Mouse (Mus musculus): ENCODE results near the gene Gm17651.

Gene Gm17651

DNA sequence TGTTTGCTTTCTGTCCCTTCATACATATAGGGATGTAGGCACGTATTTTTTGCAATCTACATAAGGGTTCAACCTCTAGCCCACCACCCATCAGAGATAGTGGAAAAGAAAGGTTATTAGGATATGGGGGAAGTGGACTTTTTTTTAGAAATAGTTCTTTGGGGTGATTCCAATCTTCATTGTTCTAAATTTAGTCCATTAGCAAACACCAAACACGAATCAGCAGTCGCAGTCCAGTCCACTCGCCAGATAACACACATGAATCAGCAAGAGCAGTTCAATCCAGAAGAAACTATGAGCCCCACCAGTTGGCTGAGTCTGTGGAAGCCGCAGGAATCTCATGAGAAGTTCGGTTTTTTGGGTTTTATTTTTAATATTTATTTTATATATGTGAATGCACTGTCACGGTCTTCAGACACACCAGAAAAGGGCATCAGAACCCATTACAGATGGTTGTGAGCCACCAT, at the start of gene Gm17651:
Gene Gm17651 (minus strand): TSS at position 51 of the 467 bp plus-strand sequence.
- no peak for DNase-seq

DNA sequence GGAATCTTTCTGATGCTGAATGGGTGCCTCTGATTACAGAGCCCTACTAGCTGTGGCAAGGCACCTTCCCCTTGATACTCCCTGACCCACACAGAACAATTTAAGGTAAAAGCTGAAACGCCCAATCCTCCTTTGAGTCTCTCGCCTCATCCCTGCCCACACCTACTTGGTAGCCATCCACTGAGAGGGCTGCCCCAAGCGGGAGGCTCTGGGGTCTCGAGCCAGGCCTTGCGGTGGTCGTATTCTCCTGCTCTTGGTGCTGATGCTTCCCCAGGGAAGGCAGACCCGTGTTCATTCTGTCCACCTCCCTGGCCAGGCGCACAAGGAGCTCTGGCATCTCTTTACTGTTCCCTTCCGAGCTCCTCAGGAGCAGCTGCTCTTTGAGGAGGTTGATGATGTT, 44.6 kb upstream of the Gm17651 start:
- DNase-seq = no peak

DNA sequence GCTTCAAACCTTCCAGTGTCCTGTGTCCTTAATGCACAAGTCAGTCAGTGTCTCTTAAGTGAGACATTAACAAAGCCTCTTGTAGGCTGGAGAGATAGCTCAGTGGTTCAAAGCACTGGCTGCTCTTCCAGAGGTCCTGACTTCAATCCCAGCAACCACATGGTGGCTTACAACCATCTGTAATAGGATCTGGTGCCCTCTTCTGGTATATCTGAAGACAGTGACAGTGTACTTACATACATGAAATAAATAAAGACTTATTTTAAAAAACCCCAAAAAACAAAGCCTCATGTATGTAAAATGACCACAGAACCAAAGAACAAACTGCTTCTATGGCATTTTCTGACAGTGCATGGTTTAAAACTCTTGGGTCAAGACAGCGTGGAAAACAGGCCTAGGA, 41.4 kb upstream of the Gm17651 start:
- DNase-seq = no peak

DNA sequence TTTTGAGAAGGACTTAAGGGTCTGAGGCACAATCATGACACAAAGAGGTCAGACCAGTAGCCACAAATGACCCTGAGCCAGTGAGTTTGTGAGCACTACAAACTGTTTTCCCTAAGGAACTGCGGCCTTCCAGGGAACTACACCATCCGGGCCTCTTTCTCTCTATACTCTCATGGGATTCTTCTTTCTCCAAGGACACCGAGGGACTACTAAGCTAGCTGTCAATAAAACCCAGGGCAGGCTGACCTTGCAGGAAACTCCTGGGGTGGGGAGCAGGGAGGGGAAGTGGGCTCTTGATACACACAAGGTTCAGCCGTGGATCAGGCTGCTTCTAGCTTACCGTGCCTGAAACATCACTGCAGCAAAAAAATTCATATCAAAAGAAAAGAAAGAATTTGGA, 36.4 kb upstream of the Gm17651 start:
- DNase-seq = no peak

DNA sequence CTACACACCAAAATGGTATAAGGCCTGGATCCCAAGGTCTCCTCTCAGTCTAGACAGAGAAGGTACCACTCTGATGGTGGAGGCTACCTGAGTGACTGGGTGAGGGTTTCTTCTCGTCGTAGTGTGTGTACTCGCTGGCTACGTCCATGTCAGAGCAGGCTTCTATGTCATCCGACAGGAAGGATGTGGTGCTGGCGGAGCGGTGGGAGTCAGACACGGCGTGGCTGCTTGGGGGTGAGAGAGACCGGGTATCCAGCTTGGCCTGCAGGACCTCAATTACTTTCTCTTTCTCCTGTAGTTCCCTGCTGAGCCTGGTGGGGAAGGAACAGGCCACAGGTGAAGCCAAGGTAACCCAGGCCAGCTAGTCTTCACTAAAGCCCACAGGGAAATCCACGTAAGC, 35.6 kb upstream of the Gm17651 start:
- DNase-seq = no peak

DNA sequence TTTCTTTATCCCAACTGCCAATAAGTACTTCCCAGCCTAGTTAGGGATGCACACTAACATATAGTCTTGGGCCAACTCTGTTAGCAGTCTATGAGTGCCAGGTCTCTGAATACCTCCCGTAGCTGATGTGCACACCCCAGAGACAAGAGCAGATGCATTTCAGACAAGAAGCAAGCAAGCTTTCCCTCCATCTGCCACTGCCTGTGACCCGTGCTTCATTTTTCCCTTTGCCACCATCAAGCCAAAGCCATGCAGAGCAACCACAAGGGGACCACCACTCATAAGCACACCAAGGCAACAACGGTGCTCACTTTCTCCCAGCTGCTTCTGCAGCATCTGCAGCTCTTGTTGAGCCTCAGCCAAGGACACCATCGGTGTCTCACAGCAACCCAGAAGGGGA, 32.1 kb upstream of the Gm17651 start:
- DNase-seq = no peak

DNA sequence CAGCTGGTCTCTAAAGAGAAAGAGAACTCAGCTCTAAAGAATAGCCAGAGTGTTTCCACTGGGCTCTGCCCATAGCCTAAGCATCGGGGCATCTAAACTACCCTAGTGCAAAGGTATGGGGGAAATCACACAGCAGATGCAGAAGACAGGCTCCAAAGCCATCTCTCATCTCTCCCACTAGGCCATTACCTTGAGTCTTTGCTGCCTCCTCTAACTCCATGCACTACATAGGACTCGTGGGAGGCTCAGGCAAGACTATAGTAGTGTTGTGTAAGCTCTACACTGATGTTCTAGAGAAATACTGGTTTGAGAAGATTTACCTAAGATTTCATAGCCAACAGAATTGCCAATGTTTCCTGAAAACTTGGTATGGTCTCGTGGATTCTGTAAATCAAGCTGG, 31.0 kb upstream of the Gm17651 start:
- DNase-seq = no peak

DNA sequence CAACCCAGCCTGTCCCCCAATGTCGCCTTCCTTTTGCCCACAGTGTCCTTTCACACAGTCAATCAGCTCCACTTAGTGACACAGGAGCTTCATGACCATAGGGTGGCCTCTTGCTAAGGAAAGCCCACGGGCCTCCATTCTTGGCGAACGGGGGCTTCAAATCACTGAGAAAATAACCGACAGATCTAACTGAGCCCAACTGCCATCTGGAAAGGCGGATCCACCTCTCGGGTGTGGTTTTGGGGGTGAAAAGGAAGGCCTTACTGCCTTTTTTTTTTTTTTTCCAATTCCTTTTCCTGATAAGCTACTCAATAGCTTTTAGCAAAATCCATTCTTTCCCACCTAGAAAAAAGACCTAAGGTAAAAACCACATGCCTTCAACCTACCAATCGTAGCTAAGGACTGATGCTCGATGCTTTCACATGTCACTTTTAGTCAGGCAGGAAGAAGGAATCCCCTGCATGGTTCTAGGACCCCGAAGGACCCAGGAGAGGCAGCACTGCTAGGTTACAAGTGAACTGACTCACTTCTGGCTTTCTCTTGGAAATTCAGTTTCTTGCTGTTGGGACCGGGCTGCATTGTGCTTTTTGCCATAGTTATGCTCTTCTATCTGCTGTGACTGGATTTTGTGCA, 28.1 kb upstream of the Gm17651 start:
- DNase-seq = no peak

DNA sequence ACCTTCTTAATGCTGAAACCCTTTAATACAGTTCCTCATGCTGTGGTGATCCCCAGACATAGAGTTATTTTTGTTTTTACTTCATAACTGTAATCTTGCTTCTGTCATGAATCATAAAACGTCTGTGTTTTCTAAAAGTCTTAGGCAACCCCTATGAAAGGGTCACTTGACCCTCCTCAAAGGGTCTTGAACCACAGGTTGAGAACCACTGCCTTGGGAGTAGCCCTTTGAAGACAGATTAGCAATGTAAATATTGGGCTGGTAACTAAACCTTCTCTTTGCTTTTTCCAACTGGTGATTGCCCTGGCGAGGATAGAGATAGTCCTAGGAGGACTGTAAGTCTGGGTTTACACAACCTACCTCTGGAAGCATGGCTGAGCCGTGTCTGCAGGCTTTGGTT, 26.7 kb upstream of the Gm17651 start:
- no peak for DNase-seq

DNA sequence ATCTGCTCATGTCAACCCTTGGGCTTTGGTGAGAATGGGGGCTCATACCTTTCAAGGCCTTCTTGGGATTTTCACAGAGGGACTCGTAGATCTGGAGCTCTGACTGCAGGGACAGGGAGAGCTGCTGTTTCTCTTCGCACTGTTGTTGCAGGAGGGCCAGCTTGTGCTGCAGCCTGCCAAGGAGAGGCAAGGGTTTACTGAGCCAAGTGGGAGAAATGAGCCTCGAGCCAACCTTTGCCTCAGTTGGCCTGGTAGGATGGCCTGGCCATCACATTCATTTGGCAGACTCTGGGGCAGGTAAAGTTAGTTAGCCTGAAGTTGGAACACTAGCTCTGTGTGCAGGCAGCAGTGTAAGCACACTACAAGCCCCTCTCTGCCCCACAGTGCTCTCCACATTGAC, 24.6 kb upstream of the Gm17651 start:
- no peak for DNase-seq

DNA sequence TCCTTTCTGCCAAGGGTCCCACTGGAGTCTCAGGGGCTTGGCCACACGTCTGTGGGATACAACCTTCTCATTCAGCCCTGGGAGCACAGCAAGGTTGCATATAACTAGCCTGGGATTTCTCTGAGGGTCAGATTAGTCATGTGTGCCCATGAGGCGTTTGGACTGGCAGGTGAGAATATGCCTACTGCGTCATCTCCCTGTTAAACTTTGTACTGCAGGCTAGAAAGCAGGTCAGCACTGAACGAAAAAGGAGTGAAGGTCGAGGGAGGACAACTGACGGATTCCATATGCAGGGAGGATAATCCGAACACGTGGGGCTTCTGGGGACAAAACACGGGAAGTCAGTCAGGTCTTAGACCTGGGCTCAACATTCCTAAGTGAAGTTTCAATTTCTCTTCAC, 22.8 kb upstream of the Gm17651 start:
- DNase-seq = no peak

DNA sequence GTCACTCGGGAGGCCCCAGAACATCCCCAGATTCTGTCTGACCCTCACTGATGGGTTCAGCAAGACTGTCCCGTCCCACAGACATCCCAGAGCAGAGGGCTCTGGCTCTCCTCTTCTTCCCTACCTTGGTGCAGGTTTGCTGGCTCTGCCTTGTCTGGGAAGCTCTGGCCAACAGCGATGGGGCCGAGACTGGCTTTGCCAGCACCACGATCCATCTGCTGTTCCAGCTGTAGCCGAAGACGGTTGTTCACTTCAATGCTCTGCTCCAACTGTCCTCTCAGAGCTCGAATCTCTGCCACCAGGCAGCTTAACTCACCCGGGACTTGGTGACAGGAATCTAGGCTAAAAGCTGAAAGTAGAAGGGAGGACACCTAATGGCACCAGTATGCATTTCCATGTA, 22.4 kb upstream of the Gm17651 start:
- DNase-seq = no peak

DNA sequence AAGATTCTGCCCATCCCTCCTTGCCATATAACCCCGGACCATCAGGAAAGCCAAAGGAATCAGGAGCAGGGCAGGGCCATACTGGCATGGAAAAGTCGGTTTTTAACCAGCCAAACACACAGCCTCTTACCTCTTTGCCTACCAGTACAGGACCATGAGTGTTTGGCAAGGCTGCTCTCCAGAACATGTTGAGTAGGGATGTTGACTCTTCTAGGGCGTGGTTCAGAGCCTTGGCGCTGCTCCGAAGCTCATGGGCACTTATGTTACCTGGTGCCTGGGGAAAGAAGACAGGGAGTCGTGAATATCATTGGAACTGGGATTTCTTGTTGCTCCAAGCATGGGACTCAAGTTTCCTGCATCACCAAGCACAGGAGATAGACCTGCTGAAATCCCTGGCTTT, 19.3 kb upstream of the Gm17651 start:
- no peak for DNase-seq

DNA sequence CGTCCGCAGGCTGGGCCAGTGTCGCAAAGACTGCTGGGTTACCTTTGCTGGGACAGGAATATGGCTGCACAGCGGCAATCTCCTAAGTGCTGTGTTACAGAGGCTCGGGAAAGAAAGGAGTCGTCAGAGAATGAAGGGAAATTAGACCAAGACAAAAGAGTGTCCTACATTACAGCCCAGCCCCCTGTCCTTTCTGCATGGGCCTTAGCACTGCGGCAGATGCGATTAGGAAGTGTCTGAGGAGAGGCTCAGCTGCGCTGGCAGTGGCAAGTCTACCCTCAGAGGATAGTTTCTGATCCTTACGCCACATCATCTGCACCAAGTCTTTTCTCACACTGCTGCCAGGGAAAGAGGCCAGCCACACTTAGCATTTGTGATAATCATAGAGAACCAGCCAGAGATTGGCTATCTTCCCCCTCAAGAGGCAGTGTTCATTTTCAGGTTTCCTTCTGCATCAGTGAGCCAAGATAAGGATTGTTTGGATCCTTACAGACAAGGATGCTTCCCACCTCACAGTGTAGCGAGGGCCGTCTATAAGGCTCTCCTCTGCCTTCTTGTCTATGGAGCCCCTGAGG, 17.0 kb upstream of the Gm17651 start:
- DNase-seq = no peak

DNA sequence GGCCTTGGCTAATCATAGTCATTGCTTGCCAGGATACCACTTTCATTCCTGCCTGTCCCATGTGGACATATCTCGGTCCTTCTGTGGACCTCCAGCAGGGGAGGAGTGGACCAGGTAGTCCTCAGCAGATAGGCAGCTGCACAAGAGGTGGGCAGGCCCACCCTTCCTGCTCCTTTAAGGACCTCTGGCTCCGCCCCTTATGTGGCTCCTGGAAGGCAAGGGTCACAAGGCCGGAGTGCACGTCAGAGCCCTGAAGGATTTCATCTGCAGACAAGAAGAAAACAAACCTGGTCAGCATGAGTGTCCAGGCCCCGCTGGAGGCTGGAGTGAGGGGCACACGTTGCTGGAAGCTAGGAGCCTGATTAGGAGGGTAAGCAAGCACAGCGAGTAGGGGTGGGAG, 16.1 kb upstream of the Gm17651 start:
- no peak for DNase-seq

DNA sequence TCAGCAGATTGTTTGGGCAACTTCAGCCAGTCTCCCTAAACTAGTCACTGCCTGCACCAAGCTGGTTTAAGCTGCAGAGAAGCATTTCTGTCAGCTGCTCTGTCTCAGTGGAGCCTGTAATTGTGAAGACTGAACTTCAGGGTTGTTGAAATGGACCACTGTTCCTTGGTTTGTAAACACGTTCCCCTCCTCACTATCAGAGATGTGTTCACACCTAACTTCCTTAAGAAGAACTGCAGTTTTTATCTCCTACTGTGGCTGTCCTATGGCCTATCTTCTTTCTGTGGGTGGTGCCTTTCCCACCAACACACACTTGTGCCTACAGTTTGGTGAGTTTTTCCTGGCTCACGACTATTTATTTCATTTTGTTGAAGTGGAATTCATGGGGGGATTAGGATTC, 14.8 kb upstream of the Gm17651 start:
- no peak for DNase-seq

DNA sequence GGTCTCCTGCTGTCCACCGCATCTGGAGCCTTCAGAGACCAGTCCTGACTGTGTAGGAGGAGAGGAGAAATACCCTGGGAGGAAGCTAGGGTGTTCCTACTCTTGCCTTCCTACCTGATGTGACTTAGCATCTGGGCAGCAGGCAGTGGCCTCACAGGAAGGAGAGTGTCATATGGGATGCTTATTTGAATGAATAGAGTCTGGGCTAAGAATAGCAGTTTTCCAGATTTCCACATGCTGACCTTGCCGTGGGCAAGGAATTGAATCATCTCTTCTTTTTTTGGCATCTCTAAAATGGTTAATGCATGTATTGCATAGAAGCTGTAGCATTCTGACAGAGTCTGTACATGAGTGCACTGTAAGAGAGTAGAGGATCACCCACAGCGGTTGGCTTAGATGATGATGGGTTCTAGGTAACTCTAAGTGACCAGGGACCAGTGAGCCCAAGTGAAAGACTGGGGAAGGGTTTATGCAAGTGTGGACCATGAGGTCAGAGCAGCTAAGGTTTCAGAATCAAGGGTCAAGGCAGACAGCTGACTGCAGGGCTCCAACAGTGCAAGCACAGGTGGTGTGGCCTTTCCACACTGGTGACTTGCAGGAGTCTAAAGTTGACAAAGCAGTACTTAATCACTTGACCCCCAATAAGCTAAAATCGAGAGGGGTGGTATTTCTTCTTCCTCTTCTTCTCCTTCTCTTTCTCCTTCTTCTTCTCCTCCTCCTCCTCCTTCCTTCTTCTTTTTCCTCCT, 12.1 kb upstream of the Gm17651 start:
- no peak for DNase-seq

DNA sequence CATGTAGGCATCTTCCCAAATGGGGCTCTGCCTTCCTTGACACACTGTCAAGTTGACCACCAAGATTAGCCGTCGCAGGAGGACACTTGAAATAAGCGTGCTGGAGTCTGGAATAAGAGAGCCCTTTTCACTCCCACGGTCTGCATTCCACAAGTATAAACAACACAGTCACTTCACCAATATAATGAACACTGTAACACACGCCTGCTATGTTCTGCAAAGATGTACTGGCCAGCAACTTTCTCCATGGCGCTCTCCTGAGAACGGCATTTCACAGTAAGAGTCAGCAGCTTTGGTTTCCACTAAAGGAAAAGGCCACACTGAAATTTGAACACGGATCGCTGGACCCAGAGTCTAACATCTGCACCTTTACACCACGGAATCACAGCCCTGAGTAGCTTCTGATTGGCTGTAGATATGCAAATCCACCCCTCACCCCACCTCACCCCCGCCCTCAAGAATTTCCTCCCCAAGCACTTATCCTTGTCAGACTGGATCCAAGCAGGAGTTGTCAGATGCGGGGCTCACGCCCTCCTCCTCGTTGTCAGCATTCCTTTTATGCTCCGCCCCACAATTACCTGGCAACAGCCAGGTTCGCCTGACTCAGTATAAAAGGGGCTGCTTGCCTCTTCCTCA, 9.2 kb upstream of the Gm17651 start:
- DNase-seq = no peak

DNA sequence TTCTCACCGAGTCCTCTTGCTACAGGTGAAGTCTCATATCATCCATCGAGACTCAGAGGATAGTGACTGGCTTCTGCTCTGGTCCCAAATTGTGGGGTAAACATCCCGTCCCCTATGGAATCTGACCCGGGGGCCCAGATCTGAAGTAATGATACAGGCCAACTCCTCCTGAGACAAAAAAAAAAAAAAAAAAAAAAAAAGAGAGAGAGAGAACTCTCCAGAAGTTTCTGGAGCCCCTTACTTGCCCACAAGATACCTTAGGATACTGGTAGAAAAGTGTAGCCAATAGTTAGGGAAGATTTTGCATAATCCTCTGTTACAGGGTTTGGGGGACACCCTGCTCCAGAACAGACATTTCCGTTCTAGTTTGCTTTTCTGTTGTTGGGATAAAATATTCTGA, 8.1 kb upstream of the Gm17651 start:
- no peak for DNase-seq

DNA sequence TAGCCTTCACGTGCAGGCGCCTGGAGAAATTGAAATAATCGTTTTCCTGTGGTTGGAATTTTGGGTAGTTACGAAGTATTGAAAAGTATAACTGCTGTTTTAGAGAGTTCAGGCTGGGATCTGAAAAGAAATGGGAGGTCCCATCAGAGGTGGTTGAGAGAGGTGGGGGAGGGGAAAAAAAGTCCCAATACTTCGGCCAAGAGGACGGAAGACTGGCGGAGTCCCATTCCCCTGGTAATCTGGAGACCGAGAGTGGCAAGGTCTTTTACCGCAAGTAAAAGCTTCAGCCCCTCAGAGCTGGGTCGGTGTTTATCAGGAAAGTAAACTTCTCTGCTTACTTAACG, 7.6 kb upstream of the Gm17651 start:
- no peak for DNase-seq

DNA sequence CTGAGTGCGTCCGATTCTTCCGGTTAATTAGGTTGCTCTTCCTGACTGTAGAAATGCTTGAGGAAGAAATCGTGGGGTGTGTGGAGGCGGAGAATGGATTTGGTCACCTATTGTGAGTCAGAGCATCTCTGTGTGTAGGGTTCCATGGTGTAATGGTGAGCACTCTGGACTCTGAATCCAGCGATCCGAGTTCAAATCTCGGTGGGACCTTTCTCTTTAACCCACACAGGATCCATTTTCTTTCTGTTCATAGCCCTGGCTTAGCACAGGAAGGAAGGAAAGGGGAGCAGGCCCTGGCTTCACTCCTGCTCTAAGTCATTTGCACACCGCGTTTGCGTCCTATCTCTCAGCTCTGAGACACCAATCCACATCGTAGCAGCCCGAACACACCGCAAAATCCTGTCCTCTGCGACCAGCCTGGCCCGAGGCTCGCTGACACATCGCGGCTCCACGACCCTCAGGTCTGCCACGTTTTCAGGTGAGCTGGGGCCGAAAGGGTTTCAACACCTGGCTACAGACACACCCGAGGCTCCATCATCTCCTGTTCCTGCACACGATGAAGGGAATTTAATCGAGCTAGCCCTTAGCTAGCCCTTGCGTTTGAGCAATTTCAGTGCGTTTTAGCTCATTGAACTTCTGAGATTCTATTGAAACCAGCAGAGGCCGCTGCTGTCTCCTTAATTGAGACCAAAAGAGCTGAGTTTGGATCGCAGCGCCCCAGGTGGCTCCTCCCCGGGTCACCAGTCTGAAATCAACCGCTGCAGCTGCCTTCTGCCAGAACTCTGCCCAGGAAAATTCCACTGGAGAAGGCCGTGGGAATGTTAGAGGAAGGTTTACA, 7.0 kb upstream of the Gm17651 start:
- DNase-seq = peak; percentile 41 to 76

DNA sequence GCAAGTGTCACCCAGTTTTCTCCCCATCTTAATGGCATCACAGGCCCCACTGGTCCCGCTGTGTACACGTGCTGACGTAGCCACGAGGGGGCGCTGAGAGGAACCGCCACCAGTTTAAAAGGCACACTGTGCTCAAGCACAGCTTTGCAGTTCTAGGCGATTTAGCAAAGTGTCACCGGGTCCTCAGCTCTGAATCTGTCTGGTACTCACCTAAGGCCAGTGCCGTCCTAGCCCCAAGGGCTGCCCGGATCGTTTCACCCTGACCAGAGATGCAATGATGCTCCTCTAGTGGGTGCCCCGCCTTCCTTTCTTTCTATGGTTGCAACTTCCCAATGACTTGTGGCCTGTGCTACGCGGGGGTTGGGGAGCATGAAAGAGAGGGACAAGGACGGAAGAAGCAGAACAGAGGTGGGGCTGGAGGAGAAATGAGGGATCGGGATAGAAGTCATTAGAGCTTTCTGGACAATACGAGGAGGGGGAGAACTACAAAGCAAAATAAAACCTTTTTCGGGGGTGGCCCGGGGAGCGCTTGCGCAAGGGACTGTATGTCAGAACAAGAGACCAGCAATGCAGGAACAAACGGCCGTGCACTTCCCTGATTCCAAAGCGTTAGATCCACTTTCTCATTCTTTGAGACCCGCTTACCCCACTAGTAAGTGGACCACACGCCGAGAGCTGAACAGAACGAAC, 6.3 kb upstream of the Gm17651 start:
- peak; percentile 74 to 91 for DNase-seq
